Mouse (Mus musculus): Measurements from ENCODE around the gene Bola2. TPM values are rescaled to one million over a fixed set of nuclear protein-coding genes. Genes with fewer than 3 reads are reported as not detected.
"Not testable (repeated sequence)": the region's sequence is repeated elsewhere in the genome, so short reads cannot be mapped to it uniquely, and the experiment has no call there.

The Bola2 gene
- polyA plus RNA-seq, 1 experiment from 2014 or later: 216 TPM

DNA sequence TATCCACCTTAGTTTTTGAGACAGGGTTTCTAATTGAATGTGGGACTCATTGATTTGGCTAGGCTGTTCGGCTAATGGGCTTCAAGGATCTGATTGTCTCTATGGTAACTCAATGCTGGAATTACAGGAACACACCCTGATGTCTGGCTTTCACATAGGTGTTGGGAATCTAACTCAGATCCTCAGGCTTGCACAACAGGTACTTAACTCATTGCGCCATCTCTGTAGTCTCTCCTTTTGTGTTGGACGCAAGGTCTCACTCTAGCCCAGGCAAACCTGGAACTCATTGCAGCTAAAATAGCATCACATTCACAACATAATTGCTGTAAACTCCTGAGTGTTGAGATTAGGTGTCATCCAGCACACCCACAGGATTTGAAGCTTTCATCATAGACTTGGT is 25.0 kb upstream of the Bola2 start:
- H3K27me3 ChIP-seq (ENCODE audit: poor library complexity, severe bottlenecking): no peaks in the 10 kb centered on the region
- WGBS: 96% methylated on average over 3 of the region's 3 CpGs
- no peak overlapping the region for H3K4me3 ChIP-seq
- DNase-seq (ENCODE audit: extremely low spot score, low spot score): no peak
- no peaks in the 10 kb centered on the region for H3K9me3 ChIP-seq
- no peaks in the 10 kb centered on the region for H3K4me1 ChIP-seq
- peaks cover 78% of the 10 kb centered on the region for H3K36me3 ChIP-seq (replicated peaks)
- H3K27ac ChIP-seq: no peak overlapping the region

DNA sequence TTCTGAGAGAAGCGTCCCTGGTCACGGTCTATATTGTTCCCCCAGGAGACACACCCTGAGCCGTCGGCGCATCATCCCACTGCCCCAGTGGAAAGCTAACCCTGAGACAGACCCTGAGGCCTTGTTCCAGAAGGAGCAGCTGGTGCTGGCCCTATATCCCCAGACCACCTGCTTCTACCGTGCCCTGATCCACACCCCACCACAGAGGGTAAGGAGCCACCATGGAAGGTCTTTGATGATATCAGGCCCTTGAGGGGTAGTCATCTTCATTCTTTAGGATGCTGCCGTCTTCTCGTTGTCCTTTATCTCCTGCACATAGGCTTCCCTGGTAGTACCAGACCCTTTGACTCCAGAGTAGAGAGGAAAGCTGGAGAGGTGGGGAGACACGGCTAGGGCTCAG is 23.1 kb upstream of the Bola2 start:
- Histone ChIP-seq H3K4me3 (no peak overlapping the region), H3K27ac (no peak overlapping the region), H3K36me3 (replicated peaks) (peaks cover 73% of the 10 kb centered on the region), H3K9me3 (no peaks in the 10 kb centered on the region), H3K4me1 (no peaks in the 10 kb centered on the region), H3K27me3 (ENCODE audit: poor library complexity, severe bottlenecking) (no peaks in the 10 kb centered on the region)
- no peak for DNase-seq (ENCODE audit: extremely low spot score, low spot score)
- WGBS: 97% methylated on average over 9 of the region's 9 CpGs

DNA sequence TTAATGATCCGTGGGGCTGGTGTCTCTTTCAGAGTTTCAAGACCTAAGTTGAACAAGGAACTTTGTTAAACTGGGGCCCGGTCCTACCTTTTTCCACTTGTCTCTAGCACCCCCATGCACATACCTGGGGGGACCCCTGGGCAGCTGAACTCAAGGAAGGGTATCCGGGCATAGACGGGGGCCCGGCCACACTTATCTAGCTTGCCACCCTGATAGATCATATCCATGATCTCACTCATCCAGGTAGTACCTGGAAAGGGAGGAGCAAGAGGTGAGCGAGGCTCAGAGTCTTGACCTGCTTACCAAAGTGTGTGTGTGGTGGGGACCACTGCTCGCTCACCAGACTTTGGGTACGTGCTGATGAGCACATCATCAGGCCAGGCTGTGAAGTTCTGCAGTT is 20.1 kb upstream of the Bola2 start:
- peaks cover 75% of the 10 kb centered on the region for H3K36me3 ChIP-seq (replicated peaks)
- no peak for DNase-seq (ENCODE audit: extremely low spot score, low spot score)
- no peaks in the 10 kb centered on the region for H3K4me1 ChIP-seq
- no peak overlapping the region for H3K4me3 ChIP-seq
- H3K9me3 ChIP-seq: no peaks in the 10 kb centered on the region
- H3K27me3 ChIP-seq (ENCODE audit: poor library complexity, severe bottlenecking): no peaks in the 10 kb centered on the region
- 95% methylated on average over 8 of the region's 8 CpGs for WGBS
- H3K27ac ChIP-seq: no peak overlapping the region

DNA sequence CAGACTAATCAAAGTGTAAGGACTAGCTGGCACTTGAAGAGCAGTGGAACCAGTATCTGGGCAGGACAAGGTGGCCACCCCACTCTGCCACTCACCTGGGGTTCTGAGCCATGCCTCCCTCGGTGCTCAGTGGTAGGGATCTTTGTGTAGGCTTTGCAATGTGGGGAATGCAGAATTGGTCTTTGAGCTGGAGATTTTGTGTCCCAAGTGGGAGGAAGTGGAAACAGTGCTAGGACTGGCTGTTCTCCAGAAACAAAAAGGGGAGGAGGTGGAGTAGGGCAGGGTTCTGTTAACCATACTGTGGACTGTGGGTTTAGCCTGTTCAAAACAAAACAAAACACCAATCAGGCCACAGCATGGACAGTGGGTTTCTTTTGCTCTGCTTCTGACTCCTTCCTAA is 19.0 kb upstream of the Bola2 start, which contains the start of gene Sult1a1:
Gene Sult1a1, minus strand, starts transcription at position 226 of the 400 bp plus-strand sequence.
- no peak within 1 kb of the TSS for H3K27ac ChIP-seq
- no peak within 1 kb of the TSS for H3K4me3 ChIP-seq
- no peaks in the 10 kb centered on the region for H3K9me3 ChIP-seq
- DNase-seq (ENCODE audit: extremely low spot score, low spot score): no peak
- no peaks in the 10 kb centered on the region for H3K27me3 ChIP-seq (ENCODE audit: poor library complexity, severe bottlenecking)
- H3K4me1 ChIP-seq: no peaks in the 10 kb centered on the region
- 93% methylated on average over 1 of the region's 1 CpGs for WGBS
- H3K36me3 ChIP-seq (replicated peaks): peaks cover 68% of the 10 kb centered on the region

DNA sequence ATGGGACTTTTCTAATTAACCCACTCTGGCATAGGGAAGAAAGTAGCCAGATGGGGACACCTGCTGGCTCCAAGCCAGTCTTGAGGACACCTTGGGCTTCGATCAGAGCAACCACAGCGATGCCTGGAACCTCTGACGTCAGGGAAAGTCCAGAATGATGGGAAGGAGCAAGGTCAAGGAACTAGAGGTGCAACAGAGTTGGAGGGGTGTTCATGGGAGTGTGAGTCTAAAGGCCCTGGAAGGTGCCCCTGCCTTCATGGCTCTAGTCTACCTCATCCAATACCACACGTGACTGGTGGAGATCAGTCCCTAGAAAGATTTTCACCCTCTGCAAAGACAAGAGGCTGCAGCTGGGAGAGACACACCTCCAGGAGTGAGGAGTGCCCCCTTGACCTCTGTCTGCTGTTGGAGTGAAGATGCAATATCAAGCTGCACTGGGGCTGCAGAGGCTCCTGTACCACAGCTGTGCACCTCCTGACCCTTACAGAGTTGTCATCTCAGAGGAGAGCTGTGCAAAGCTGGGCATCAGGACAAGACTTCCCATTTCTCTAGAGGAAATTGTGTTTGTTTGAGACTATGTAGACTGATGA is 18.5 kb upstream of the Bola2 start:
- no peak for DNase-seq (ENCODE audit: extremely low spot score, low spot score)
- peaks cover 62% of the 10 kb centered on the region for H3K36me3 ChIP-seq (replicated peaks)
- H3K4me1 ChIP-seq: no peaks in the 10 kb centered on the region
- H3K27me3 ChIP-seq (ENCODE audit: poor library complexity, severe bottlenecking): no peaks in the 10 kb centered on the region
- WGBS: 88% methylated on average over 4 of the region's 4 CpGs
- no peak overlapping the region for H3K27ac ChIP-seq
- no peaks in the 10 kb centered on the region for H3K9me3 ChIP-seq
- no peak overlapping the region for H3K4me3 ChIP-seq

DNA sequence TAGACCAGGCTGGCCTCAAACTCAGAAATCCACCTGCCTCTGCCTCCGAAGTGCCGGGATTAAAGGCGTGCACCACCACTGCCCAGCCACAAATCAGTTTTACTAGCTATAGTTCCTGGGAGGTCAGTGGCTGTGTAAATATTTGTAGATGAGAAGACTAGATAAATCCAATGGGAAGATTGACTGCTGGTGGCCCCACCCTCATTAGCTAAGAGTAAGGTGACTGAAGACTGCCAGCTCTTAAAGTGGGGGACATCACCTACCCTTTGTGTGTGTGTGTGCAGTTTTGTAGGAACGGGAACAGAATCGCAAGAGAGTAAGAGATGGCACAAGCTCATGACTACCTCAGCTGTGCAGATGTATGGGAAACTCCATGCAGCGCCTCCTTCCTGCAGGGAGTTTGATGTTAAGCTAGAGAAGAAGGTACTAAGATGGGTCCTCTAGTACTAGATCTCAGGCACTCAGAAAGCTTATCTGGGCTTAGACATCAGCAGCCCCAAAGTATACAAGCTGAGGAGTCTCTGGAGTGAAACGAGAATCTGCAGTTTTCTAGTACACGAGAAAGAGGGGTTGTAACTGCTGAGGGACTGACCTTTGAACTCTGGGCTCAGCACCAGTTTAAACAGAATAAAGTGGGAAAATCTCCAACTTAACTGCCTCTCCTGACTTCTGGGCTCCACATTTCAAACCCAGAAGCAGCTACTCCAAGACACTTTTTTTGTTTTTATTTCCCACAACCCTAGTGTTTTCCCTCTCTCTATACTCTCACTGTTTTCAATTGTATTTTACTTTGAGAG is 16.5 kb upstream of the Bola2 start:
- no peak for DNase-seq (ENCODE audit: extremely low spot score, low spot score)
- no peak overlapping the region for H3K27ac ChIP-seq
- H3K36me3 ChIP-seq (replicated peaks): peaks cover 44% of the 10 kb centered on the region
- H3K4me3 ChIP-seq: no peak overlapping the region
- H3K9me3 ChIP-seq: no peaks in the 10 kb centered on the region
- H3K4me1 ChIP-seq: no peaks in the 10 kb centered on the region
- no peaks in the 10 kb centered on the region for H3K27me3 ChIP-seq (ENCODE audit: poor library complexity, severe bottlenecking)
- 88% methylated on average over 8 of the region's 8 CpGs for WGBS

DNA sequence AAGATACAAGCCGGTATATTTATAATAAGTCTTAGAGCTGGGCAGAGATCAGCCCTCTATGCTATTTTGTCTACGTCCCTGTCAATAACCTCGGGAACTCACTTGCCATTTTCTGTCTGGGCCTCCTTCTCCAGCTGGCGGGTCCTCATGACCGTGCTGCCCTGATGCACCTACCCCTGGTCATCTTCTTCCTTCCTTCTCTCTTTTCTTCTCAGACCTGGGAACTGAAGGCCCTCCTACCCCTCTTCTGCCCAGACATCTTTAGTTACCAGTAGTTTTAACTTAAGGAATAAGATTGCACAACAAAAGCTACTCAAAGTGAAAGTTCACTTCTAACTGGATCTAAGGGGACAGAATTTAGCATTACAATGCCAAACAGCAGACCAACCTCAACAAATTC is 15.5 kb upstream of the Bola2 start:
- H3K4me1 ChIP-seq: no peaks in the 10 kb centered on the region
- no peak overlapping the region for H3K27ac ChIP-seq
- peaks cover 39% of the 10 kb centered on the region for H3K36me3 ChIP-seq (replicated peaks)
- no peaks in the 10 kb centered on the region for H3K9me3 ChIP-seq
- DNase-seq (ENCODE audit: extremely low spot score, low spot score): no peak
- no peaks in the 10 kb centered on the region for H3K27me3 ChIP-seq (ENCODE audit: poor library complexity, severe bottlenecking)
- WGBS: 94% methylated on average over 5 of the region's 5 CpGs
- no peak overlapping the region for H3K4me3 ChIP-seq

DNA sequence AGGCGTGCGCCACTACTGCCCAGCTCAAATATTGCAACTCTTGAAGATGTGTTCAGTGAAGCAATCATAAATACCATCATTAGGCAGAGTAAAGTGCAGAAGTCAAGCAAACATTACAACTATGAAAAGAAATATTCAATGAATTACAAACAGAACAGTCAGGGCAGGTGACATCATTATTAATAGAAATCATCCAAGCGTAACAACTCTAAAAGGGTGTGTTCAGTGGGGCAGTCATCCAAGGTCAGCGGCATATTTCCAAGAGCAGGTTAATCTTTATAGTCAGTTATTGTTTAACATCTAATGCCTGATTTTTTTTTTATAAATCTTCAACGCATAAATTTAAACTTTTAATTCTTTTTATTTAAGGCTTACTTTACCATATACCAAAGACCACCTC is 14.0 kb upstream of the Bola2 start:
- no peak for DNase-seq (ENCODE audit: extremely low spot score, low spot score)
- no peaks in the 10 kb centered on the region for H3K9me3 ChIP-seq
- 97% methylated on average over 5 of the region's 5 CpGs for WGBS
- peaks cover 30% of the 10 kb centered on the region for H3K36me3 ChIP-seq (replicated peaks)
- H3K4me3 ChIP-seq: no peak overlapping the region
- H3K27ac ChIP-seq: no peak overlapping the region
- H3K27me3 ChIP-seq (ENCODE audit: poor library complexity, severe bottlenecking): no peaks in the 10 kb centered on the region
- no peaks in the 10 kb centered on the region for H3K4me1 ChIP-seq

DNA sequence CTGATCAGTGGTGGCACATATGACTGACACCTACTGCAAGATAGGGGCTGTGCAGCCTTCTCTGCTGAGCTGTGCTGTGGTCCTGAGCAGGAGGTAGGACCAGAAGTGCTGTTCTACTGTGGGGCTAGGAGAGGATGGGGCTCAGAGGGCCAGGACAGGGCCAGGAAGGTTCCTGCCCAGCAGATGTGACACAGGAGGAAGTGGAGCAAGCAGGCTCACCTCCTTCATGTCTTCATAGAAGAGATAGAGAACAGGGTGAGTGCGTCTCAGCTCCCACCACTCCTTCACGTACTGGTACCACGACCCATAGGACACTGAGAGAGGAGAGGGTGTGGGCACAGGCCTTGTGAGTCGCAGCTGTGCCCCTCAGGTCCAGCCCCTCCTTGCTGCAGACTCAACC is 7.0 kb upstream of the Bola2 start:
- WGBS: 90% methylated on average over 4 of the region's 4 CpGs
- not testable (repeated sequence) for H3K4me3 ChIP-seq

DNA sequence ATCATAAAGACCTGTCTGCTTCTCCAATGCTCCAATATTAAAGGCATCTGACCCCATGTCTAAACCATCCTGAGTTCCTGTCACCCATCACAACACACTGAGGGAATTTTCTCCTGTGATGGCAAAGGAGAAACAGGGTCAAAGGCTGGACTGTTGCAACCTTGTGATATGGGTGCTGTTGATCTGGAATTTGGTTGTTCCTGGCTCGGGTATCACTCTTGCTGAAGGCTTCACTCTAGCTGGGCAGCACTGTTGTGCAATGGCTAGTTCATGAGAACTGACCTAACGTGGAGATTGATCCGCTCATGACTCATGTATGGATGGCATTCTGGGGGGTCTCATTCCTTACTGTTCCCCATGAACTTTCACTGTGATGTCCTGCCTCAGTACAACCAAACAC is 6.2 kb upstream of the Bola2 start:
- WGBS: 86% methylated on average over 3 of the region's 3 CpGs
- no peak overlapping the region for H3K27ac ChIP-seq
- H3K27me3 ChIP-seq (ENCODE audit: poor library complexity, severe bottlenecking): no peaks in the 10 kb centered on the region
- peaks cover 35% of the 10 kb centered on the region for H3K36me3 ChIP-seq (replicated peaks)
- no peak overlapping the region for H3K4me3 ChIP-seq
- H3K9me3 ChIP-seq: no peaks in the 10 kb centered on the region
- peaks cover 5% of the 10 kb centered on the region; the same call in 1 of the 2 replicates for H3K4me1 ChIP-seq
- DNase-seq (ENCODE audit: extremely low spot score, low spot score): no peak

More for the DNA sequence above, 7.0 kb upstream of the Bola2 start:
- not testable (repeated sequence) for H3K4me1 ChIP-seq; H3K27ac ChIP-seq; H3K27me3 ChIP-seq (ENCODE audit: poor library complexity, severe bottlenecking); H3K9me3 ChIP-seq; DNase-seq (ENCODE audit: extremely low spot score, low spot score)
- peaks cover 38% of the 10 kb centered on the region for H3K36me3 ChIP-seq (replicated peaks)

DNA sequence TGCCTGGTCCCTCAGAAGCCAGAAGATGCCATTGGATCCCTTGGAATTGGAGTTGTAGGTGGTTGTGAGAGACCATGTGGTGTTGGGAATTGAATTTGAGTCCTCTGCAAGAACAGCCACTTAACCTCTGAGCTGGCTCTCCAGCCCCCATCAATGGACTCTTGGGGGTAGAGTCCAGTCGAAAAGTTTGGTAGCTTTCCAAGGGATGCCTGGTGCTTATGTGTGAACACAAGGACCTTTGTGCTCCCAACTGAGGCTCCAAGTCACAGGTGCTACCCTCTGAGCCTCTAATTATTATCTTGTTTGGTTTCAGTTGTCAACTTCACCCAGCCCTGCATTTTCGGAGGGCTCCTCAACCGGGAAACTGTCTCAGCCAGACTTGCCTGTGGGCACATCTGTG is 4.5 kb upstream of the Bola2 start:
- no peaks in the 10 kb centered on the region for H3K9me3 ChIP-seq
- H3K4me1 ChIP-seq: peaks cover 14% of the 10 kb centered on the region
- no peak for DNase-seq (ENCODE audit: extremely low spot score, low spot score)
- H3K4me3 ChIP-seq: no peak overlapping the region
- no peaks in the 10 kb centered on the region for H3K27me3 ChIP-seq (ENCODE audit: poor library complexity, severe bottlenecking)
- H3K27ac ChIP-seq: no peak overlapping the region
- 94% methylated on average over 3 of the region's 3 CpGs for WGBS
- peaks cover 34% of the 10 kb centered on the region for H3K36me3 ChIP-seq (replicated peaks)

DNA sequence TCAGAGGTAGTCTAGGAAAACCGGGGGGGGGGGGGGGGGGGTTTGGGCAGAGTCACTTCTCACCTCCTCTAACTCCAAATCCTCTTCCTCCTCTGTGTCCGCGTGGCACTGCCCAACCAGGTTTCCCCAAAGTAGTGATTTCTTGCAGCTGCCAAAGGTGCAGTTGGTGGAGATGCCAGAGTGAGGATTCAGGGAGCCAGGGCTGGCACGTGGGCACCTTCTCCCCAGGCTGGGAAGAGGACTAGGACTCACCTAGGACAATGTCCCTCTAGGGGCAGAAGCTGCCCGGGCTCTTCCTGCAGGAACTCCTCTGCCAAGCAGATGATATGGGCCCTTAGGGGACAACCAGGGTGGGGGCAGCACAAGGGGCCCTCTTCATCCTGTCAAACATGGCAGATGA is 3.5 kb upstream of the Bola2 start:
- no peaks in the 10 kb centered on the region for H3K9me3 ChIP-seq
- peaks cover 34% of the 10 kb centered on the region for H3K36me3 ChIP-seq (replicated peaks)
- WGBS: 80% methylated on average over 5 of the region's 5 CpGs
- no peak for DNase-seq (ENCODE audit: extremely low spot score, low spot score)
- H3K4me3 ChIP-seq: no peak overlapping the region
- H3K27ac ChIP-seq: no peak overlapping the region
- H3K27me3 ChIP-seq (ENCODE audit: poor library complexity, severe bottlenecking): no peaks in the 10 kb centered on the region
- H3K4me1 ChIP-seq: peaks cover 20% of the 10 kb centered on the region

DNA sequence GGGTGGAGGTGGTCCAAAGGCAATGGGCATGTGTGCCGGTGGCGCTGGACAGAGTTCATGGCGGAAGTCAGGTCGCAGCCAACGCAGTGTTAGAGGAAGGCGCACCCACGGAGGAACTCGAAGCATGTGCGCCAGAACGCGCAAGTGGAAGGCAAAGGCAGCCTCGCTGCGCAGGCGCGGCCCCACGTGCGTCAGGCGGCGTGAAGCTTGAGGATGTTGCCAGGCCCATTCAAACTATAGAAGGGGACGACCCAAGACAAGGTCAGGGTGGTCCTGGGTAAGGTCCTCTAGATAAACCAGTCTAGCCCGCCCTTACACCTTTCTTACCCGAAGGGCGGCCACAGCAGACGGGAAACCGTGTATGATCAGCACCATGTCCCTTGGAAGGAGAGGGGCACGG is 2.8 kb upstream of the Bola2 start:
- WGBS: 95% methylated on average over 26 of the region's 26 CpGs
- DNase-seq (ENCODE audit: extremely low spot score, low spot score): no peak
- peaks cover 39% of the 10 kb centered on the region for H3K36me3 ChIP-seq (replicated peaks)
- H3K9me3 ChIP-seq: no peaks in the 10 kb centered on the region
- no peak overlapping the region for H3K4me3 ChIP-seq
- no peaks in the 10 kb centered on the region for H3K27me3 ChIP-seq (ENCODE audit: poor library complexity, severe bottlenecking)
- no peak overlapping the region for H3K27ac ChIP-seq
- H3K4me1 ChIP-seq: peaks cover 28% of the 10 kb centered on the region
